Mouse (Mus musculus): ENCODE data around the gene Tap1. TPM values are rescaled to one million over a fixed set of nuclear protein-coding genes. Genes with fewer than 3 reads are reported as not detected.
"Not testable (repeated sequence)": the region's sequence is repeated elsewhere in the genome, so short reads cannot be mapped to it uniquely, and the experiment has no call there.

Gene Tap1
- polyA plus RNA-seq, 1 experiment from 2014 or later, result 3.0 TPM

- no peak overlapping the region for H3K4me3 ChIP-seq
- H3K4me2 ChIP-seq, result no peak overlapping the region
- no peak for ATAC-seq (ENCODE audit: low FRiP score, low read depth)
- H3K9me3 ChIP-seq, result no peaks in the 10 kb centered on the region
- H3K4me1 ChIP-seq (replicated peaks), result peaks cover 14% of the 10 kb centered on the region; the same call in 1 of the 2 replicates
- no peaks in the 10 kb centered on the region for H3K36me3 ChIP-seq
- 61% methylated on average over 3 of the region's 3 CpGs for WGBS
- H3K9ac ChIP-seq, result no peak overlapping the region
- H3K27ac ChIP-seq (replicated peaks), result no peak overlapping the region
- peaks cover 53% of the 10 kb centered on the region for H3K27me3 ChIP-seq
Observed at GRCm38 (mm10) chr17:34207456-34207855, 20.1 kb downstream of the Tap1 start.

- peaks cover 55% of the 10 kb centered on the region for H3K27me3 ChIP-seq
- ATAC-seq (ENCODE audit: low FRiP score, low read depth), result no peak
- no peak overlapping the region for H3K4me2 ChIP-seq
- no peak overlapping the region for H3K4me3 ChIP-seq
- H3K36me3 ChIP-seq, result no peaks in the 10 kb centered on the region
- H3K9me3 ChIP-seq, result no peaks in the 10 kb centered on the region
- peaks cover 14% of the 10 kb centered on the region; the same call in 1 of the 2 replicates for H3K4me1 ChIP-seq (replicated peaks)
- 96% methylated on average over 9 of the region's 9 CpGs for WGBS
- no peak overlapping the region for H3K9ac ChIP-seq
- no peak overlapping the region for H3K27ac ChIP-seq (replicated peaks)
Observed at GRCm38 (mm10) chr17:34207866-34208265, 20.5 kb downstream of the Tap1 start.

- Histone ChIP-seq H3K4me2 (no peak overlapping the region), H3K9me3 (no peaks in the 10 kb centered on the region), H3K27me3 (peaks cover 56% of the 10 kb centered on the region), H3K27ac (replicated peaks) (no peak overlapping the region), H3K4me3 (no peak overlapping the region), H3K4me1 (replicated peaks) (peaks cover 14% of the 10 kb centered on the region; the same call in 1 of the 2 replicates), H3K36me3 (no peaks in the 10 kb centered on the region), H3K9ac (no peak overlapping the region)
- WGBS, result 26% methylated on average over 10 of the region's 10 CpGs
- no peak for ATAC-seq (ENCODE audit: low FRiP score, low read depth)
Observed at GRCm38 (mm10) chr17:34208421-34208820, 21.1 kb downstream of the Tap1 start.

- Histone ChIP-seq H3K9me3 (no peaks in the 10 kb centered on the region), H3K4me1 (replicated peaks) (peaks cover 9% of the 10 kb centered on the region; the same call in 1 of the 2 replicates), H3K36me3 (no peaks in the 10 kb centered on the region), H3K4me3 (no peak overlapping the region), H3K4me2 (no peak overlapping the region), H3K9ac (no peak overlapping the region), H3K27me3 (peaks cover 61% of the 10 kb centered on the region), H3K27ac (replicated peaks) (no peak overlapping the region)
- 56% methylated on average over 3 of the region's 3 CpGs for WGBS
- no peak for ATAC-seq (ENCODE audit: low FRiP score, low read depth)
Observed at GRCm38 (mm10) chr17:34209680-34210079, 22.3 kb downstream of the Tap1 start.

GRCm38 (mm10) chr17:34210599-34210998 is 23.2 kb downstream of the Tap1 start:
- ATAC-seq (ENCODE audit: low FRiP score, low read depth), result no peak
- Histone ChIP-seq H3K9ac (no peak overlapping the region), H3K4me1 (replicated peaks) (0 out of 2 replicates have a peak, but pooled peaks cover 4% of the 10 kb centered on the region), H3K4me3 (no peak overlapping the region), H3K36me3 (no peaks in the 10 kb centered on the region), H3K4me2 (no peak overlapping the region), H3K9me3 (no peaks in the 10 kb centered on the region), H3K27me3 (peaks cover 51% of the 10 kb centered on the region), H3K27ac (replicated peaks) (no peak overlapping the region)
- 80% methylated on average over 3 of the region's 3 CpGs for WGBS

GRCm38 (mm10) chr17:34211746-34212365 is 24.5 kb downstream of the Tap1 start:
- no peaks in the 10 kb centered on the region for H3K36me3 ChIP-seq
- 25% methylated on average over 22 of the region's 23 CpGs for WGBS
- H3K4me1 ChIP-seq (replicated peaks), result 0 out of 2 replicates have a peak, but pooled peaks cover 4% of the 10 kb centered on the region
- peaks cover 43% of the 10 kb centered on the region for H3K27me3 ChIP-seq
- no peak for ATAC-seq (ENCODE audit: low FRiP score, low read depth)
- H3K9me3 ChIP-seq, result no peaks in the 10 kb centered on the region
- peak overlapping the region; percentile 24; the same call in 1 of the 2 replicates for H3K4me2 ChIP-seq
- no peak overlapping the region for H3K27ac ChIP-seq (replicated peaks)
- H3K4me3 ChIP-seq, result no peak overlapping the region
- no peak overlapping the region for H3K9ac ChIP-seq

- peak overlapping the region; percentile 39 for H3K4me2 ChIP-seq
Observed at GRCm38 (mm10) chr17:34213936-34214335, 26.6 kb downstream of the Tap1 start.

GRCm38 (mm10) chr17:34215176-34215575 is 27.8 kb downstream of the Tap1 start:
- 89% methylated on average over 12 of the region's 12 CpGs for WGBS
- peaks cover 32% of the 10 kb centered on the region for H3K27me3 ChIP-seq

More at GRCm38 (mm10) chr17:34213936-34214335, 26.6 kb downstream of the Tap1 start:
- no peak for ATAC-seq (ENCODE audit: low FRiP score, low read depth)
- Histone ChIP-seq H3K9me3 (no peaks in the 10 kb centered on the region), H3K27ac (replicated peaks) (no peak overlapping the region), H3K4me1 (replicated peaks) (0 out of 2 replicates have a peak, but pooled peaks cover 4% of the 10 kb centered on the region), H3K36me3 (no peaks in the 10 kb centered on the region), H3K9ac (no peak overlapping the region), H3K4me3 (0 out of 2 replicates have a peak overlapping the region, but pooled peaks have one; percentile 13), H3K27me3 (peaks cover 38% of the 10 kb centered on the region)
- WGBS, result 45% methylated on average over 21 of the region's 21 CpGs

GRCm38 (mm10) chr17:34217216-34217928 is 30.0 kb downstream of the Tap1 start:
- Histone ChIP-seq H3K4me2 (no peak overlapping the region), H3K9ac (no peak overlapping the region), H3K36me3 (no peaks in the 10 kb centered on the region), H3K4me1 (replicated peaks) (0 out of 2 replicates have a peak, but pooled peaks cover 4% of the 10 kb centered on the region), H3K27ac (replicated peaks) (no peak overlapping the region), H3K9me3 (no peaks in the 10 kb centered on the region), H3K27me3 (peaks cover 20% of the 10 kb centered on the region), H3K4me3 (no peak overlapping the region)
- ATAC-seq (ENCODE audit: low FRiP score, low read depth), result no peak
- WGBS, result 89% methylated on average over 8 of the region's 8 CpGs

More at GRCm38 (mm10) chr17:34215176-34215575, 27.8 kb downstream of the Tap1 start:
- no peak overlapping the region for H3K4me2 ChIP-seq
- H3K9ac ChIP-seq, result no peak overlapping the region
- H3K36me3 ChIP-seq, result no peaks in the 10 kb centered on the region
- H3K4me3 ChIP-seq, result no peak overlapping the region
- no peak overlapping the region for H3K27ac ChIP-seq (replicated peaks)
- ATAC-seq (ENCODE audit: low FRiP score, low read depth), result no peak
- no peaks in the 10 kb centered on the region for H3K9me3 ChIP-seq
- H3K4me1 ChIP-seq (replicated peaks), result 0 out of 2 replicates have a peak, but pooled peaks cover 4% of the 10 kb centered on the region

GRCm38 (mm10) chr17:34217986-34218385 is 30.6 kb downstream of the Tap1 start:
- WGBS, result 91% methylated on average over 5 of the region's 5 CpGs
- no peak for ATAC-seq (ENCODE audit: low FRiP score, low read depth)
- no peak overlapping the region for H3K27ac ChIP-seq (replicated peaks)

GRCm38 (mm10) chr17:34218675-34219074 is 31.3 kb downstream of the Tap1 start:
- no peak overlapping the region for H3K4me3 ChIP-seq
- no peaks in the 10 kb centered on the region for H3K9me3 ChIP-seq
- no peak for ATAC-seq (ENCODE audit: low FRiP score, low read depth)
- no peak overlapping the region for H3K27ac ChIP-seq (replicated peaks)
- H3K27me3 ChIP-seq, result peaks cover 8% of the 10 kb centered on the region
- H3K9ac ChIP-seq, result no peak overlapping the region
- no peak overlapping the region for H3K4me2 ChIP-seq
- 64% methylated on average over 11 of the region's 11 CpGs for WGBS
- H3K4me1 ChIP-seq (replicated peaks), result 0 out of 2 replicates have a peak, but pooled peaks cover 4% of the 10 kb centered on the region
- H3K36me3 ChIP-seq, result no peaks in the 10 kb centered on the region

More at GRCm38 (mm10) chr17:34217986-34218385, 30.6 kb downstream of the Tap1 start:
- Histone ChIP-seq H3K9me3 (no peaks in the 10 kb centered on the region), H3K9ac (no peak overlapping the region), H3K4me2 (no peak overlapping the region), H3K36me3 (no peaks in the 10 kb centered on the region), H3K4me1 (replicated peaks) (0 out of 2 replicates have a peak, but pooled peaks cover 4% of the 10 kb centered on the region), H3K27me3 (peaks cover 14% of the 10 kb centered on the region), H3K4me3 (no peak overlapping the region)

DNA sequence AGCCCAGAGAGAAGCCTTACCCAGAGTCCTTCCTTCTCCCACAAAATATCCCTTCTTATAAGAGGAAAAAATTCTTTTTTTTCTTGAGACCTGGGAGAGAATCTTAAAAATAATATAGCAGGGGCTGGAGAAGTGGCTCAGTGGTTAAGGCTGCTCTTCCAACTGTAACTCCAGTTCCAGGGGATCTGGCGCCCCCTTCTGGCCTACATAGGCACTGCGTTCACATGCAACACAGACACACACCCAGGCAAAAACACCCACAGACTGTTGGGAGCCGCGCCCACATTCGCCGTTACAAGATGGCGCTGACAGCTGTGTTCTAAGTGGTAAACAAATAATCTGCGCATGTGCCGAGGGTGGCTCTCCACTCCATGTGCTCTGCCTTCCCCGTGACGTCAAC is 31.7 kb downstream of the Tap1 start:
- H3K4me1 ChIP-seq (replicated peaks); H3K27ac ChIP-seq (replicated peaks); ATAC-seq (ENCODE audit: low FRiP score, low read depth); H3K36me3 ChIP-seq; H3K9me3 ChIP-seq; H3K9ac ChIP-seq; H3K4me3 ChIP-seq; H3K4me2 ChIP-seq; H3K27me3 ChIP-seq: not testable (repeated sequence)
- 92% methylated on average over 9 of the region's 11 CpGs for WGBS
